Mouse (Mus musculus) lung, embryonic 15.5 days (tissue): ENCODE results near the gene Tspan14. TPM values are rescaled to one million over a fixed set of nuclear protein-coding genes. Genes with fewer than 3 reads are reported as not detected.

ENCODE experiments used
- ATAC-seq: fragments of 200-750 bp; cut with Nextera tagmentation; 2 replicates; pipeline ENCODE4 v1.8.0; 2017; ENCODE audit warnings: moderate number of reproducible peaks, borderline replicate concordance; ENCODE audit not compliant: low FRiP score, low TSS enrichment; ENCODE audit errors: extremely low read depth
- H3K27ac ChIP-seq: fragments of 300-500 bp; sonication (generic); 2 replicates; pipeline ENCODE4 v1.5.1; 2015; ENCODE audit warnings: moderate library complexity, mild to moderate bottlenecking, inconsistent platforms
- H3K27me3 ChIP-seq: fragments of 300-500 bp; sonication (generic); 2 replicates; pipeline ENCODE4 v1.6.1; 2015; ENCODE audit warnings: inconsistent platforms
- H3K36me3 ChIP-seq: fragments of 300-500 bp; sonication (generic); 2 replicates; pipeline ENCODE4 v1.6.1; 2015; ENCODE audit warnings: inconsistent platforms
- H3K4me1 ChIP-seq: fragments of 300-500 bp; sonication (generic); 2 replicates; pipeline ENCODE4 v1.6.1; 2015; ENCODE audit warnings: inconsistent platforms
- H3K4me2 ChIP-seq: fragments of 300-500 bp; sonication (generic); 2 replicates; pipeline ENCODE4 v1.6.1; 2015; ENCODE audit warnings: inconsistent platforms, mild to moderate bottlenecking, moderate library complexity
- H3K4me3 ChIP-seq: fragments of 300-500 bp; sonication (generic); 2 replicates; pipeline ENCODE4 v1.5.1; 2015; ENCODE audit warnings: mild to moderate bottlenecking, inconsistent platforms
- H3K9ac ChIP-seq: fragments of 300-500 bp; sonication (generic); 2 replicates; pipeline ENCODE4 v1.6.1; 2015; ENCODE audit warnings: inconsistent platforms
- H3K9me3 ChIP-seq: fragments of 300-500 bp; sonication (generic); 2 replicates; pipeline ENCODE4 v1.6.1; 2016; ENCODE audit warnings: inconsistent platforms
- WGBS: fragments of 180-500 bp; shearing (Covaris S2); methylation state at CpG from one replicate; pipeline ENCODE4 v1.1.7; 2015; 5-methylcytosine and 5-hydroxymethylcytosine counted together
- polyA plus RNA-seq: library from polyadenylated mRNA; unstranded; fragments of >200 nt; fragmentation: Nextera tagmentation; extraction: Ambion mirVana; gene quantifications from 2 replicates; pipeline ENCODE4 v1.2.1, GENCODE M21; 2015

Gene Tspan14
- polyA plus RNA-seq, 1 experiment from 2014 or later = 101 TPM

DNA sequence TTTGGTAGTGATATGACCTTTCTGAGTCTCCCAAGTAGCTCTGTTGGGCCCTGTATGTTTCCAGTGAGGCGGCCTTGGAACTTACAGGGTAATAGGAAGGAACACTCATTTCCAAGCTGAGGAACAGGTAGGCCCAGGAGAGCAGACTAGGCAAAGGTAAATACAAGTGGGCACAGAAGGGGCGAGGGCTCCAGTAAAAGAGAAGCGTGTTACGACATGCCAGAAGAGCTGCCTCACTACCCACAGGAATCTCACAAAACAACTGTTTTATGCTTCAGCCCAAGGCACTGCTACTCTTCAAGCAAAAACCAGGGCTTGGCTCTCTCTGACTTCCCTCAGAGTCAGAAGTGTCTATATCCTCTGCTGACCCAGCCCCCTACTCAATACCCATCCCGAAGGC lies 18.1 kb downstream of the Tspan14 start:
- ATAC-seq = peak; percentile 41; the same call in 1 of the 2 replicates

GRCm38 (mm10) chr14:40947431-40948394 lies 18.9 kb downstream of the Tspan14 start:
- 42% methylated on average over 14 of the region's 14 CpGs for WGBS
- Histone ChIP-seq H3K27me3 (no peaks in the 10 kb centered on the region), H3K9ac (no peak overlapping the region), H3K4me3 (no peak overlapping the region), H3K36me3 (0 out of 2 replicates have a peak, but pooled peaks cover 7% of the 10 kb centered on the region), H3K4me2 (peak overlapping the region; percentile 21; the same call in 1 of the 2 replicates), H3K4me1 (peaks cover 50% of the 10 kb centered on the region), H3K9me3 (no peaks in the 10 kb centered on the region), H3K27ac (peak overlapping the region; percentile 70)
- ATAC-seq = peak; percentile 60

More for the DNA sequence above, 18.1 kb downstream of the Tspan14 start:
- 61% methylated on average over 5 of the region's 5 CpGs for WGBS
- Histone ChIP-seq H3K9ac (no peak overlapping the region), H3K27me3 (no peaks in the 10 kb centered on the region), H3K4me2 (no peak overlapping the region), H3K4me3 (no peak overlapping the region), H3K9me3 (no peaks in the 10 kb centered on the region), H3K36me3 (0 out of 2 replicates have a peak, but pooled peaks cover 7% of the 10 kb centered on the region), H3K4me1 (peaks cover 56% of the 10 kb centered on the region), H3K27ac (peak overlapping the region; percentile 70)

- 81% methylated on average over 2 of the region's 2 CpGs for WGBS
Observed at GRCm38 (mm10) chr14:40943802-40944201, 22.8 kb downstream of the Tspan14 start.

GRCm38 (mm10) chr14:40942429-40942828 lies 24.2 kb downstream of the Tspan14 start:
- Histone ChIP-seq H3K9me3 (no peaks in the 10 kb centered on the region), H3K27ac (no peak overlapping the region), H3K4me1 (peaks cover 7% of the 10 kb centered on the region), H3K27me3 (no peaks in the 10 kb centered on the region), H3K9ac (no peak overlapping the region), H3K4me2 (no peak overlapping the region), H3K4me3 (no peak overlapping the region), H3K36me3 (0 out of 2 replicates have a peak, but pooled peaks cover 7% of the 10 kb centered on the region)
- no peak for ATAC-seq
- WGBS = 86% methylated on average over 2 of the region's 2 CpGs

More at GRCm38 (mm10) chr14:40943802-40944201, 22.8 kb downstream of the Tspan14 start:
- no peak for ATAC-seq
- Histone ChIP-seq H3K9me3 (no peaks in the 10 kb centered on the region), H3K27me3 (no peaks in the 10 kb centered on the region), H3K9ac (no peak overlapping the region), H3K4me3 (no peak overlapping the region), H3K4me1 (peaks cover 18% of the 10 kb centered on the region), H3K27ac (no peak overlapping the region), H3K36me3 (0 out of 2 replicates have a peak, but pooled peaks cover 7% of the 10 kb centered on the region), H3K4me2 (no peak overlapping the region)

DNA sequence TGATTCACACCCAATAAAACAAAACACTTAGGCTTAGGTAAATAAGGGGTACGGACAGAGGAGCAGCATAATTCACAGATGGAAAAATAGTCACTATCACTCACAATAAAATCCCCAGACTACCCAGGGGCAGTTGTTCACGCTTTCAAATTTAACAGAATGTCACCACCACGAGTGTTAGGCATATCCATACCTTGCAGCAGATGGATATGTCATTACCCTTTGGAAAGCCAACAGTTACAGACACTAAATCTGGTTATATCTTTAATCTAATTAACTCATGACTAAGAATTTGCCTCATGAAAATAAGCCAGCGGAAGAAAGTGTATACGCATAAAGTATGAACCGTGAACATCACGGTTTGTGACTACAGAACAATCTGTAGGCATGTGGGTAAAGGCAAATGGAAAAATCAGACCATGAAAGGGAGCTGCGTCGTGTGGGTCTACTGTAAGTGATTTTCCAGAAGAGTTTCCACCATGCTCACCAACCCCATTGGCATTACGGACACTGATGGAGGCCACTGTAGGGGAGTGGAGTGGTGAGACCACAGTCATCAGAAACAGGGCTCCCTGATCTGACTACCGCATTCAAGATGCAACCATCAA lies 28.1 kb downstream of the Tspan14 start:
- Histone ChIP-seq H3K9me3 (no peaks in the 10 kb centered on the region), H3K4me1 (peaks cover 12% of the 10 kb centered on the region; the same call in 1 of the 2 replicates), H3K27me3 (no peaks in the 10 kb centered on the region), H3K9ac (no peak overlapping the region), H3K36me3 (no peaks in the 10 kb centered on the region), H3K27ac (no peak overlapping the region), H3K4me3 (no peak overlapping the region), H3K4me2 (no peak overlapping the region)
- 82% methylated on average over 11 of the region's 11 CpGs for WGBS
- ATAC-seq = no peak

- ATAC-seq = no peak
Observed at GRCm38 (mm10) chr14:40937052-40937451, 29.6 kb downstream of the Tspan14 start.

DNA sequence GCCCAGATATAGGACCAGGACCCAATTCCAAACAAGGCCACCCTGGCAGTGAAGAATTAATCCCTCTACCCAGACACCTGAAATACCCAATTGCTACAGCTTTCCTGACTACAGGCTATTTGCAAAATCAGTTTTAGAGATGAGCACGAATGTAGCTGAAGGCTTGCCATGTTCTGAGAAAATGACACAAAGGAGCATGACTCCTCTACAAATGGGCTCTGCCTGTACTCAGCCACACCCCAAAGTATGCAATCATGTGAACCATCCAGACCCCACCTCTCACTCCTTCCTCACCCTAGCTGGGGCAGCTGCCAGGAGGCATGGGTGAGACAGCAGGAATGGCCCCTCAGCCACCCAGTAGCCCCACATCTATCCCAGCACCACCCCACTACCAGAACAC lies 31.1 kb downstream of the Tspan14 start:
- Histone ChIP-seq H3K4me2 (no peak overlapping the region), H3K27me3 (no peaks in the 10 kb centered on the region), H3K4me3 (no peak overlapping the region), H3K9me3 (no peaks in the 10 kb centered on the region), H3K9ac (no peak overlapping the region), H3K4me1 (peaks cover 37% of the 10 kb centered on the region), H3K36me3 (no peaks in the 10 kb centered on the region), H3K27ac (no peak overlapping the region)
- ATAC-seq = no peak
- 93% methylated on average over 1 of the region's 1 CpGs for WGBS

More at GRCm38 (mm10) chr14:40937052-40937451, 29.6 kb downstream of the Tspan14 start:
- Histone ChIP-seq H3K4me2 (no peak overlapping the region), H3K27me3 (no peaks in the 10 kb centered on the region), H3K27ac (no peak overlapping the region), H3K4me1 (peaks cover 22% of the 10 kb centered on the region), H3K9ac (no peak overlapping the region), H3K4me3 (no peak overlapping the region), H3K9me3 (no peaks in the 10 kb centered on the region), H3K36me3 (no peaks in the 10 kb centered on the region)
- 75% methylated on average over 4 of the region's 4 CpGs for WGBS

- H3K9me3 ChIP-seq = no peaks in the 10 kb centered on the region
- H3K4me2 ChIP-seq = no peak overlapping the region
- no peak for ATAC-seq
- H3K4me1 ChIP-seq = peaks cover 40% of the 10 kb centered on the region
- no peak overlapping the region for H3K4me3 ChIP-seq
- no peak overlapping the region for H3K27ac ChIP-seq
- no peak overlapping the region for H3K9ac ChIP-seq
- WGBS = 73% methylated on average over 2 of the region's 2 CpGs
- no peaks in the 10 kb centered on the region for H3K36me3 ChIP-seq
- no peaks in the 10 kb centered on the region for H3K27me3 ChIP-seq
Observed at GRCm38 (mm10) chr14:40935054-40935453, 31.6 kb downstream of the Tspan14 start.

DNA sequence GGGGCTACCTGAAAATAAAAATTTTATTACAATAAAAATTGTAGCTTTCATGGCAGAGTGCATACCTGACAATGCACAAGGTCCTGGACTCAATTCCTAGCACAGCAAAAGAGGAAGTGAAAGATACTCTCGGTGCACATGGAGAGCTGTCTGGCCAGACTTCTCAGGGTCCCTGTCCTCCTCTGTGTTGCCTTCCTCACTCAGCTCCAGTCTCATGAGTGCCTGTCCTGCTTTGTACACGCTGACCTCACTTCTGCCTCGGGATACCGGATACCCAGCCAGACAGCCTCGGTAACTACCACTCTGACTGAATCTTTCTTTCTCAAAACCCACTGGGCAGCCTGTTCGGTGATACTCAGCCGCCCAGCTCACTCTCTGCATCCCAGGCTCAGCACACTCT lies 33.3 kb downstream of the Tspan14 start:
- H3K27ac ChIP-seq = no peak overlapping the region
- no peak overlapping the region for H3K9ac ChIP-seq
- no peak overlapping the region for H3K4me3 ChIP-seq
- WGBS = 81% methylated on average over 7 of the region's 7 CpGs
- H3K4me2 ChIP-seq = no peak overlapping the region
- H3K9me3 ChIP-seq = no peaks in the 10 kb centered on the region
- H3K27me3 ChIP-seq = no peaks in the 10 kb centered on the region
- H3K36me3 ChIP-seq = no peaks in the 10 kb centered on the region
- ATAC-seq = no peak
- peaks cover 46% of the 10 kb centered on the region for H3K4me1 ChIP-seq

DNA sequence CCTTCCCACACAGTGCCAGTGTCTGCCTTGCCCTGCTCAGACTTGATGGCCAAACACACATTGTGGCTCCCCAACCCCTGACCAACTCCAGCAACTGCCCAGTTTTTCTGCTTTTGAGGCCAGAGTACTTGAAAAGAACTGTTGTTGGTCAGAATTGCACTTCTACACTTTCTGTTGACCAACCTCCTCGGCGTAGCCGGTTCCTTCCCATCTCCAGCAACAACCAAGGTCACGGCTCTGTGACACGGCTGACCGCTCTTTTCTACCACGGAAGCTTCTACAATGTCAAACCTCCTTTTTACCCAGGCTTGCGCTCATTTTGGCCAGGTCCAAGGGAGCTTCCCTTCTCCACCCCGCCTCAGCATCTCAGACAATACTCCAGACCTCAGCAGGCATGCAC lies 34.4 kb downstream of the Tspan14 start:
- Histone ChIP-seq H3K27ac (no peak overlapping the region), H3K4me2 (no peak overlapping the region), H3K36me3 (no peaks in the 10 kb centered on the region), H3K9me3 (no peaks in the 10 kb centered on the region), H3K4me1 (peaks cover 52% of the 10 kb centered on the region), H3K4me3 (no peak overlapping the region), H3K9ac (no peak overlapping the region), H3K27me3 (no peaks in the 10 kb centered on the region)
- WGBS = 86% methylated on average over 9 of the region's 9 CpGs
- no peak for ATAC-seq

DNA sequence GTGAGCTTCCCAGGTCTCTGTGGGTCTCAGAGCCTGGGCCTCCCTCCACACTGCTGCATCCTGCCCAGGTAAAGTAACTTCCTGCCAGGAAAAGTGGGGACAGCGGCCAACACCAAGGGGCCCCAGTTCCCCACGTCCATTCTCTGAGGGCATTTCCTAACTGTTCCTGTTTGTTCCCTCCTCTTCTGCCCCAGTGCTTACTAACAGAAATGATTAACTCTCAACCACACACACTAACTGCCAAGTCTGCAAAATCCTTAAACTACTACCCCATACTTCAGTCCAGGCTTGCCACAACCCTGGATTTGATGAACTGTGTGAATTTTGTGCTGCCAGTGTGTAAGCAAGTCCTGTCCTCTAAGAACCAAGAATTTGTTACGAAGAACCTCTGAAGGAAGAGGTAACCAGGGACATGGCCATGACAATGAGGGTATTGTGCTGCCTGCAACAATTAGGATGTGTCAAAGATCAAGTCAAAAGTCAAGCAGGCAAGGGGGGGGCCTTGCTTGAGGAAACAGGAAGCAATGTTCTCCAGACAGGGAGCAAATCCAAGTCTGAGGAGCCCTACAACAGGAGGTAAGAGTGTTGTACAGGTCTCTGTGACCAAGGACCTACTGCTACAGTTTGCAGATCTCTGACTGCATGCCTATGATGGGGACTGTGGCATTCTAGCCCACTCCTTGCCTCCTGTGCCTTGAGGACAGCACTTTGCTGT lies 35.3 kb downstream of the Tspan14 start:
- H3K27ac ChIP-seq = peak overlapping the region; percentile 43
- no peak overlapping the region for H3K9ac ChIP-seq
- no peak overlapping the region for H3K4me2 ChIP-seq
- H3K4me3 ChIP-seq = no peak overlapping the region
- H3K4me1 ChIP-seq = peaks cover 56% of the 10 kb centered on the region
- WGBS = 41% methylated on average over 3 of the region's 3 CpGs
- no peaks in the 10 kb centered on the region for H3K27me3 ChIP-seq
- no peaks in the 10 kb centered on the region for H3K9me3 ChIP-seq
- 0 out of 2 replicates have a peak, but pooled peaks cover under 1% of the 10 kb centered on the region for H3K36me3 ChIP-seq
- ATAC-seq = no peak
